8 mouse cellular contexts compared by ENCODE assay signal in genomic region chr7:16273081-16273765, GRCm38 (mm10). TPM values are rescaled to one million over a fixed set of nuclear protein-coding genes. Genes with fewer than 3 reads are reported as not detected.
DNase-seq lines count a peak whose midpoint lies in the region; ATAC-seq and TF ChIP-seq lines count a peak whose summit lies in the region.

TSS of gene Inafm1 (minus strand) at chr7:16273617.

- H3K27ac ChIP-seq in hindbrain, embryonic 10.5 days: peak within 1 kb of the TSS; percentile 88

- peak within 1 kb of the TSS; percentile 64 for H3K4me3 ChIP-seq in hindbrain, embryonic 10.5 days

- no peaks in the 10 kb centered on the region for H3K9me3 ChIP-seq in hindbrain, embryonic 10.5 days

- H3K27me3 ChIP-seq in Patski: no peaks in the 10 kb centered on the region
- peaks cover 28% of the 10 kb centered on the region for H3K27me3 ChIP-seq in hindbrain, embryonic 10.5 days (ENCODE audit: insufficient read depth, poor library complexity, severe bottlenecking)

- H3K36me3 ChIP-seq in hindbrain, embryonic 10.5 days: peaks cover 34% of the 10 kb centered on the region

- no peak for TF ChIP-seq CTCF in Patski (IDR thresholded peaks at IDR 0.05)

- peaks cover 38% of the 10 kb centered on the region for H3K4me1 ChIP-seq in hindbrain, embryonic 10.5 days (replicated peaks)

- in situ Hi-C loops in Patski (cut with MboI; ENCODE audit: low pct_unique_long_range_greater_than_20kb): no loop called here

- CTCF ChIA-PET in Patski (lab: Charles Lee): interaction anchor here (2.1 kb wide), 1 partner anchor 10 kb away, joined by 12 read pairs; no protein-coding TSS in a partner anchor

- ATAC-seq in Patski: peak; percentile 54

- DNase-seq in Patski (ENCODE audit: low read depth, low spot score): no peak
- peak; percentile 92 for DNase-seq in cerebellum, adult 9-11 months
- peak; percentile 73 to 87 for DNase-seq in frontal cortex, adult 2 months (ENCODE audit: extremely low spot score in 1 of 2, low spot score in 1 of 2)
- DNase-seq in hindbrain, embryonic 10.5 days (ENCODE audit: low spot score): peak; percentile 93
- DNase-seq in layer of hippocampus, postnatal 14 days (ENCODE audit: low spot score in 2 of 2): peak; percentile 77 to 89
- DNase-seq in lung, postnatal 10 days: peak; percentile 95
- DNase-seq in ovary, postnatal 36 days (ENCODE audit: low spot score): peak; percentile 83
- peak; percentile 87 to 91 for DNase-seq in thymus, postnatal 36 days

- POLR2A ChIA-PET in Patski (lab: Charles Lee): interaction anchor here (1.5 kb wide), 1 partner anchor 10 kb away, joined by 3 read pairs; no protein-coding TSS in a partner anchor

- WGBS in hindbrain, embryonic 10.5 days: under 1% methylated on average over 49 of the region's 49 CpGs

RNA-seq across cellular contexts. Expression of gene Inafm1, which starts in this region (rescaled TPM):
- 13.0 TPM for polyA plus RNA-seq in Patski (2021)
- polyA plus RNA-seq in frontal cortex, adult 2 months (2012; rRNA removed): 57.6 and 58.4 TPM in 2 replicates
- polyA plus RNA-seq in hindbrain, embryonic 10.5 days (2016; fragmentation: Nextera tagmentation; extraction: Ambion mirVana): 7.7 and 13.0 TPM in 2 replicates
- total RNA-seq in layer of hippocampus, postnatal 14 days (2021): 10 to 100 TPM; 28.1 to 31.2 TPM
